Mouse (Mus musculus): ENCODE measurements around the gene Lrpprc. TPM values are rescaled to one million over a fixed set of nuclear protein-coding genes. Genes with fewer than 3 reads are reported as not detected.

Gene Lrpprc
- polyA plus RNA-seq, 1 experiment, result 42.6 TPM

DNA sequence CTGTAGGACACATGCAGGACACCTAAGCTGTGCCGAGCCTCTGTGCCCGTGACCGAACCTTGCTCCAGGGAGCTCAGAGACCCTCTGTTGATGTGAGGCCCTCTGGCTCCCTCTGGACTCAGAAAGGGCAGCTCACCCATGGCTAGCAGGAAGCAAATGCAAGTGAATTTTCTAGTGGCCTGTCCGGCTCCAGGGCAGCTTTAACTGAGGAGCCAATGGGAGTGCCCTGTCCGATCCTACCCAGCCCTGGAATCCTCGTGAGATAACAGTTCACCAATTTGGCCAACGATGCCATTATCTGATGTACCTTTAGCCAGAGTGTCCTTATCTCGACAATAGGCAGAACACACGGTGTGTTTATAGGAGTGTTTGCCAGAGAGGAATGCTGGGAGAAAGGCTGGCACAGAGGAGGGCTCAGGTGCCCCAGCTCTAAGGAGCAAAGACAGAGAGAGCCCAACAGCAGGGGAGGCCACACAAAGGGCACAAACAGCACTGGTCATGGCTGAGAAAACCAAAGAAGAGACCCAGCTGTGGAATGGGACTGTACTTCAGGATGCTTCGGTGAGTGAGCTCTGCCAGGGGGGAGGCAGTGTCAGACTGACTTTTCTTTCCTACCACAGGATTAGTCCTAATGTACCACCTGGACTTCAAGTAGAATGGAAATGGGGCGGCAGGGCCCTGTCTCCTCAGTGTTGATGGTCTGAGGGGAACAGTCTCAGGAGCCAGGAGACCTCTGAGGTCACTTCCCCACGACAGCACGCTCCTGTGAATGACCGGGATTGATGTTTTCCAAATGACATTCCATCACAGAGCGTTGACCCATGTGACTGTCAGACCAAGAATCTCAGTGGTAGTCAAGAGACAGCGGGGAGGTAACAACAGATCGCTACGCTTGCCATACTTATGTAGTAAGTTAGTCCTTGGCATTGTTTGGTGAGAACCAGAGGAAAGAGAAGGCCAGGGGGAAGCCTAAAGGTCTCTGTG lies 107.6 kb downstream of the Lrpprc start, which contains the start of gene Abcg5:
TSS of gene Abcg5 (minus strand) at position 278 of the 984 bp plus-strand sequence.
- no peak within 1 kb of the TSS for H3K27ac ChIP-seq (ENCODE audit: insufficient read depth, low read length)
- TF ChIP-seq CTCF (IDR thresholded peaks at IDR 0.05; ENCODE audit: borderline replicate concordance, insufficient read depth, low read length) (no peak), POLR2A (IDR thresholded peaks at IDR 0.05; ENCODE audit: low read depth, low read length) (no peak)
- peaks cover 7% of the 10 kb centered on the region for H3K4me1 ChIP-seq (ENCODE audit: control insufficient read depth, insufficient read depth, low read length)
- H3K4me3 ChIP-seq (ENCODE audit: insufficient read depth, low read length), result no peak within 1 kb of the TSS

DNA sequence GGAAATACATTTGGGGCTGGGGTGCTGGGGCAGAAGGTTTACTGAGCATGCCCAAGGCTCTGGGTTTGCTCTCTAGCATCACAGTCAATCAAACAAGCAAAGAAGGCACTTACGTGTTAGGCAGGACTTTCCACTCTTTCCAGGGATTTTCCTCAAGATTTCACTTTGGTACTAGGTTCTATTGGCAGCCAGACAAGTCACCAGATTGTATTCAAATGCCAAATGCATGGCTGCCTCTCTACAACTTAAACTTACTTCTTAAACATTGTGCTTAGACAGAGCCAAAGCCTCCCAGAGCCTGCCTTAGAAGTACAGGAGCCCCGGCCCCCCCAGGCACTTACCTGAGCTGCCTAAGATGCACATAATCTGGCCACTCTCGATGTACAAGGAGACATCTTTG lies 108.9 kb downstream of the Lrpprc start:
- TF ChIP-seq POLR2A (IDR thresholded peaks at IDR 0.05; ENCODE audit: low read depth, low read length) (no peak), CTCF (IDR thresholded peaks at IDR 0.05; ENCODE audit: borderline replicate concordance, insufficient read depth, low read length) (no peak)
- Histone ChIP-seq H3K4me1 (ENCODE audit: control insufficient read depth, insufficient read depth, low read length) (peaks cover 7% of the 10 kb centered on the region), H3K27ac (ENCODE audit: insufficient read depth, low read length) (no peak overlapping the region), H3K4me3 (ENCODE audit: insufficient read depth, low read length) (no peak overlapping the region)

DNA sequence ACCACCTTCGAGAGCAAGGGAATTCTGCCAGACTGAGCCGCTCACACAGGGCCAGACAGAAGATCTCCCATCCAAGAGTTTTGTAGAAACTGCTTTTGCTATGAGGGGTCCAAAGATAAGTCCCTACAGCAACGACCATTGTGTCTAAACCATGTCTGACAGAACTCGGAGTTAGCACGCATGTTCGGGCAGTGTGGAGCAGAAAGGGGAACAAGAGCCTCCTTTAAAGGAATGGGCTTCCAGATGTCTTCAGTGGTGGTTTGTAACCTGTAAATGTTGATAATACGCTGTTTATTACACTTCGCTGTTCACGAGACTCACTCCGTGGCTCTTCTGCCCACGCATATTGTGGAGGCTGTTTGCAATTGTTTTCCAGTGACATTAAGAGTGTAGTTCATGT lies 113.0 kb downstream of the Lrpprc start:
- Histone ChIP-seq H3K27ac (ENCODE audit: insufficient read depth, low read length) (no peak overlapping the region), H3K4me1 (ENCODE audit: control insufficient read depth, insufficient read depth, low read length) (no peaks in the 10 kb centered on the region), H3K4me3 (ENCODE audit: insufficient read depth, low read length) (no peak overlapping the region)
- TF ChIP-seq CTCF (IDR thresholded peaks at IDR 0.05; ENCODE audit: borderline replicate concordance, insufficient read depth, low read length) (no peak), POLR2A (IDR thresholded peaks at IDR 0.05; ENCODE audit: low read depth, low read length) (no peak)

DNA sequence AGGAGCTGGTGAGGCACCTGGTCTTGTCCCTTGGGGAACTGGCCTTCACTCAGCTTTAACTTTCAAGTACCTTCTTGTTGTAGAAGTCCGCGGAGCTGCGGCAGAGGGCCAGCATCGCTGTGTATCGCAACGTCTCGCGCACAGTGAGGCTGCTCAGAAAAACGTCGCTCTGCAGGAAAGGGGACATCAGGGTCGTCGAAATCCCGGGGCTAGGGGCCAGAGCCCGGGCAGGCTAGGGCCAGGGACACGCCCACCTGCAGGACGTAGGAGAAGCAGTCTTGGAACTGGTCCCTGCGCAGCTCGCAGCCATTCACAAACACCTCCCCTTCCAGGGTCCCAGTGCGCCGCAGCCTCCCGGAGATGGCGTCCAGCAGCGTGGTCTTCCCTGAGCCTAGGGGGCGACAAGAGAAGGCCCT lies 114.6 kb downstream of the Lrpprc start, which contains the start of gene Abcg8:
TSS of gene Abcg8 (plus strand) at position 352 of the 416 bp plus-strand sequence.
- TF ChIP-seq POLR2A (IDR thresholded peaks at IDR 0.05; ENCODE audit: low read depth, low read length) (no peak), CTCF (IDR thresholded peaks at IDR 0.05; ENCODE audit: borderline replicate concordance, insufficient read depth, low read length) (no peak)
- Histone ChIP-seq H3K27ac (ENCODE audit: insufficient read depth, low read length) (no peak within 1 kb of the TSS), H3K4me3 (ENCODE audit: insufficient read depth, low read length) (no peak within 1 kb of the TSS), H3K4me1 (ENCODE audit: control insufficient read depth, insufficient read depth, low read length) (no peaks in the 10 kb centered on the region)

DNA sequence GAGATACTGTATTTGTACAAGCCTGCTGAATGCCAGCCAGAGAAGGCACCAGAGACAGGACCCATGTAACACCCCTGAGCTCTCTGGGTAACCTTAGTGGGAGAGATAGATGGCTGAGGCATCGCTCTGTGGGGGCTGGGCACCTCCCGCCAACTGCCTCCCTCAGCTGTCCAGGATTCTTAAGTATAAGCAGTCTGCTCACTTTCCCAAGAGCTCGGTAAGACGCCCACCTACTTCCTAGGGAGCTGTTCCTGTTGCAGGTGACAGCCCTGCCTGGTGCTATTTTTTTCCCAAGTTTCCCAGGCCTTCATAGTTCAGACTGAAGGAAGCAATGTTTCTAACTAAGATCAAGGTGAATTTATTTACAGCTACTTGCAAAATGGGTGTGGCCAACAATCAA lies 115.4 kb downstream of the Lrpprc start:
- no peak overlapping the region for H3K27ac ChIP-seq (ENCODE audit: insufficient read depth, low read length)
- TF ChIP-seq POLR2A (IDR thresholded peaks at IDR 0.05; ENCODE audit: low read depth, low read length) (no peak), CTCF (IDR thresholded peaks at IDR 0.05; ENCODE audit: borderline replicate concordance, insufficient read depth, low read length) (no peak)
- no peaks in the 10 kb centered on the region for H3K4me1 ChIP-seq (ENCODE audit: control insufficient read depth, insufficient read depth, low read length)
- H3K4me3 ChIP-seq (ENCODE audit: insufficient read depth, low read length), result no peak overlapping the region

DNA sequence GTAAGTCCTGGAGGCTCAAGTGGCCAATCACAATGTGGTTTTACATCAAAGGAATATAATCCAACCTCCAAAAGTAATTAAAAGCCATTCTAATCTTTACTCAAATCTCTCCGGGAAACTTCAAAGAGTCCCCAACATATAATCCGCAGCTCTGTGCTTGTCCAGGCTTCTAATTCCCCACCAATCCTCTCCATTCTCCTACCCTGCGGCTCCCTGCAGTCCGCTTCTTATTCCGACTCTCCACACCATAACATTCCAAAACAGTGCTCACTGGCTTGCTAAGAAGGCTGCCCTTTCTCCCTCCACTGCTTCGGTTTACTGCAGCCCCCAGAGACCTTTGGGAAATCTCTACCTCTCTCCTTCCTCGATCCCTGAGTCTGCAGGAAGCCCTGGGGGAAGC lies 116.5 kb downstream of the Lrpprc start:
- no peak overlapping the region for H3K27ac ChIP-seq (ENCODE audit: insufficient read depth, low read length)
- no peak for TF ChIP-seq CTCF (IDR thresholded peaks at IDR 0.05; ENCODE audit: borderline replicate concordance, insufficient read depth, low read length)
- no peak for TF ChIP-seq POLR2A (IDR thresholded peaks at IDR 0.05; ENCODE audit: low read depth, low read length)
- no peaks in the 10 kb centered on the region for H3K4me1 ChIP-seq (ENCODE audit: control insufficient read depth, insufficient read depth, low read length)
- no peak overlapping the region for H3K4me3 ChIP-seq (ENCODE audit: insufficient read depth, low read length)

DNA sequence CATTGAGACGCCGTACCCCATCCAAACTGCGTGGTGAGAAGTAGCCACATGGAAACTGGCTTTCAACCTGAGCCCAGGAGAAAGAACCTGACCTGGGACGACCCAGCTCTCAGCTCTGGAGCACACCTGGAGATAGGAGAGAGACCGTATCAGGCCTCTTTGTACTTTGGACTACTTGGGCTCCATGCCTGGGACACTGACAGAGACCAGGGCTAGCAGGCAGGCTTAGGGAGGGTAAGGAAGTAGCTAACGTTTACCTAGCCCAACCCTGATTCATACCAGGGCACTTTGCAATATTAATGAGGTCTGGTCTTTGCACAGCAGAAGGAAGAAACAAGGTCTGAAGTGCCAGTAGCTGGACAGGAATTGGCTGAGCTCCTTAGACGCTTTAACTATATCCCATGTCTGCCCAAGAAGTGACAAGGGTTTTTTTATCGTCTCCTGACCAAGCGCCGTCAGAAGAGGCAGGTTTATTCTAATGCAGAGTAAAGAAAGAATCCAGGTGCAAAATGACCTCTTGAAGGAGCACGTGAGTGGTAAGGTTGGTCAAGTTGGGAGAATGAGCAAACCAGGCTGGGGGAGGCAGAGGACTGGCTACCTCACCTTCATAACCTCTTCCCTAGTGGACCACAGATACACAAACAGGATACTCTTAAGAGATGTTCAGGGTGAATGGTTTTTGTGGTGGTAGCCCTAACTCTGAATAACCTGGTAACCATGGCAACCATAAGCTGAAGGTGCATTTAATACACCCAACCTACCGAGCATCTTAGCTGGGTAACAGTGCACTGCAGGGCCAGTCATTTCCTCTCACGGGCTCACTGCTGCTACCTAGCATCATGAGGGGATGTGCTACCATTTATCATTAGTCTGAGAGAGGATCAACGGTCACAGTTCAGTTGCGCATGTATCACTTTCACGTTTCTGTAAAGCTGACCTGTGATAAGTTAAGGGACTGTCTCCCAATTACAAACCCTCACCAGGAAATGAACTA lies 117.9 kb downstream of the Lrpprc start:
- Histone ChIP-seq H3K27ac (ENCODE audit: insufficient read depth, low read length) (no peak overlapping the region), H3K4me3 (ENCODE audit: insufficient read depth, low read length) (no peak overlapping the region), H3K4me1 (ENCODE audit: control insufficient read depth, insufficient read depth, low read length) (no peaks in the 10 kb centered on the region)
- TF ChIP-seq CTCF (IDR thresholded peaks at IDR 0.05; ENCODE audit: borderline replicate concordance, insufficient read depth, low read length), result no peak
- no peak for TF ChIP-seq POLR2A (IDR thresholded peaks at IDR 0.05; ENCODE audit: low read depth, low read length)

DNA sequence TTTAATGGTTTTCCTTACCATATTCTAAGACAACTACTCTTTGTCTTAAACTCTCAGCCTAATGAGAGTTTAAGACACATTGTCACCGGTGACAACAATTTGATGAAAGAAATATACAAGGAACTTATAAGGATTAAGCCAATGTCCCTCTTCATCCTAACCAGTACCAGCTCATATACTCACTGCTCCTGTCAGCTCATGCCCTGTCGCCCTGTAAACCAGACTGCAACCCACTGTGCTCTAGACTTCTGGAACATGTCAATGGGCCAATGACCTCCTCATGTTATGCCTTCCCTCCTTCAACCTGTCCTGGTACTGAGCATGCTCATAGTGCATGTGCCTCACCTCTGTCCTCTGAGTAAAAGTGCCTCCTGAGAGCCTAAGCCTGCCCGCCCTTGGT lies 122.7 kb downstream of the Lrpprc start:
- no peaks in the 10 kb centered on the region for H3K4me1 ChIP-seq (ENCODE audit: control insufficient read depth, insufficient read depth, low read length)
- H3K27ac ChIP-seq (ENCODE audit: insufficient read depth, low read length), result no peak overlapping the region
- no peak overlapping the region for H3K4me3 ChIP-seq (ENCODE audit: insufficient read depth, low read length)
- no peak for TF ChIP-seq POLR2A (IDR thresholded peaks at IDR 0.05; ENCODE audit: low read depth, low read length)
- TF ChIP-seq CTCF (IDR thresholded peaks at IDR 0.05; ENCODE audit: borderline replicate concordance, insufficient read depth, low read length), result no peak

DNA sequence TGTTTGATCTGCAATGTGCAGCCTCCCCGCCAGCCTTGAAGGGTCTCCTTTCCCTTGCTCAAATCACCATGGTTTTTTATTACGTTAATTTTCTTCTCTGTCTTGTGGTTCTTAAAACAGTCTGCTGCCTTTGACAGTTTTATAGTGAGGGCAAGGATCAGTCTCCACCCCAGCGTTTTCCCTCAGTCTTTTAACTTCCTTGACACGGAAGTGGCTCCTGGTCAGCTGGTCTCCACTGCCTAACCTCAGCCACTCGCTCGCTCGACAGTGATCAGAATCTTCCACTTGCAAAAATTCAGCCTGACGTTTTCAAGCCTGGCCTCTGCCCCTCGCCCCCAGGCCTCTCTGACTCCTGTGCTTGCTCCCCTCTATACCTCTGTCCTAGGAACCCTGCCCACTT lies 124.9 kb downstream of the Lrpprc start:
- H3K4me3 ChIP-seq (ENCODE audit: insufficient read depth, low read length), result no peak overlapping the region
- H3K4me1 ChIP-seq (ENCODE audit: control insufficient read depth, insufficient read depth, low read length), result no peaks in the 10 kb centered on the region
- TF ChIP-seq CTCF (IDR thresholded peaks at IDR 0.05; ENCODE audit: borderline replicate concordance, insufficient read depth, low read length) (no peak), POLR2A (IDR thresholded peaks at IDR 0.05; ENCODE audit: low read depth, low read length) (no peak)
- no peak overlapping the region for H3K27ac ChIP-seq (ENCODE audit: insufficient read depth, low read length)
